Mouse (Mus musculus) thymus, adult 2 months (tissue): ENCODE data around the gene Lmo2.

Experiments used
- CTCF ChIP-seq: fragments of 200-500 bp; IDR thresholded peaks from 2 replicates; pipeline ENCODE4 v1.5.1; 2012; ENCODE audit warnings: mild to moderate bottlenecking, control low read depth, low read length, moderate library complexity, borderline replicate concordance; ENCODE audit not compliant: control insufficient read depth, poor library complexity, insufficient read depth; ENCODE audit errors: extremely low read depth
- POLR2A ChIP-seq: fragments of 200-500 bp; IDR thresholded peaks from 2 replicates; pipeline ENCODE4 v1.6.1; 2012; ENCODE audit warnings: mild to moderate bottlenecking, low read length, control low read depth, moderate library complexity; ENCODE audit not compliant: control insufficient read depth, poor library complexity, insufficient read depth; ENCODE audit errors: extremely low read depth

- TF ChIP-seq CTCF (no peak), POLR2A (no peak)
Measured at GRCm38 (mm10) chr2:103989724-103990123, 31.9 kb downstream of the Lmo2 start.
